Mouse (Mus musculus) liver, embryonic 14.5 days (tissue): ENCODE data around the gene Usp10.

ENCODE experiments used
- CTCF ChIP-seq: IDR thresholded peaks from 2 replicates; pipeline ENCODE4 v1.5.1; 2016; ENCODE audit warnings: antibody characterized with exemption, low read depth, control low read depth
- EP300 ChIP-seq: IDR thresholded peaks from 2 replicates; pipeline ENCODE4 v1.6.1; 2016; ENCODE audit warnings: antibody characterized with exemption, low read depth

DNA sequence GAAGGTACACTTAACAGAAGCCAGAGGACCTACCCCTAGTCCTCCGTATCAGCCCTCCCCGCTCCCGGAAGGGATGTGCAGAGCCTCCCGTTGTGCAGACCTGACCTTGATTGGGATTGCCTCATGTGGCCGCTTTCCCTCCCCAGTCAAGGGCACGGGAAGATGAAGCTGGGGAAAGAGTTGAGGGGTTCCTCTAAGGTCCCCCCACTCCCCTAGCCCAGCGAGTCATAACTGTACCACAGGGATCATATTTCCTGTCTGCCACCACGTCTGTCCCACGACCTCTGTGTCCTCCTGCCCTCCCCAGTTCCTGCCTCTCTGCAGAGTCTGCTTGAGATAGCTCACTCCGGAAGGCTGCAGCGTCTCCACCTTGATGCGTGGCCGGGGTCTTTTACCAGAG, 12.2 kb upstream of the Usp10 start:
- TF ChIP-seq CTCF: no peak
- no peak for TF ChIP-seq EP300
